Mouse (Mus musculus) left cerebral cortex, adult 8-10 months (tissue): ENCODE data around the gene Nuak1. TPM values are rescaled to one million over a fixed set of nuclear protein-coding genes. Genes with fewer than 3 reads are reported as not detected.
"Not testable (repeated sequence)": the region's sequence is repeated elsewhere in the genome, so short reads cannot be mapped to it uniquely, and the experiment has no call there.

ENCODE experiments used
- DNase-seq, 2 experiments: peaks; one replicate each; pipeline ENCODE4 v3.0.0; 2022; ENCODE audit warnings: low spot score in 2 of 2
- total RNA-seq, 4 experiments: library from RNA; stranded (reverse); gene quantifications; 2 replicates each; pipeline ENCODE4 v1.2.4; 2022

The Nuak1 gene
- total RNA-seq: 10 to 100 TPM; 53.0 to 67.6 (median 60.4) TPM

DNA sequence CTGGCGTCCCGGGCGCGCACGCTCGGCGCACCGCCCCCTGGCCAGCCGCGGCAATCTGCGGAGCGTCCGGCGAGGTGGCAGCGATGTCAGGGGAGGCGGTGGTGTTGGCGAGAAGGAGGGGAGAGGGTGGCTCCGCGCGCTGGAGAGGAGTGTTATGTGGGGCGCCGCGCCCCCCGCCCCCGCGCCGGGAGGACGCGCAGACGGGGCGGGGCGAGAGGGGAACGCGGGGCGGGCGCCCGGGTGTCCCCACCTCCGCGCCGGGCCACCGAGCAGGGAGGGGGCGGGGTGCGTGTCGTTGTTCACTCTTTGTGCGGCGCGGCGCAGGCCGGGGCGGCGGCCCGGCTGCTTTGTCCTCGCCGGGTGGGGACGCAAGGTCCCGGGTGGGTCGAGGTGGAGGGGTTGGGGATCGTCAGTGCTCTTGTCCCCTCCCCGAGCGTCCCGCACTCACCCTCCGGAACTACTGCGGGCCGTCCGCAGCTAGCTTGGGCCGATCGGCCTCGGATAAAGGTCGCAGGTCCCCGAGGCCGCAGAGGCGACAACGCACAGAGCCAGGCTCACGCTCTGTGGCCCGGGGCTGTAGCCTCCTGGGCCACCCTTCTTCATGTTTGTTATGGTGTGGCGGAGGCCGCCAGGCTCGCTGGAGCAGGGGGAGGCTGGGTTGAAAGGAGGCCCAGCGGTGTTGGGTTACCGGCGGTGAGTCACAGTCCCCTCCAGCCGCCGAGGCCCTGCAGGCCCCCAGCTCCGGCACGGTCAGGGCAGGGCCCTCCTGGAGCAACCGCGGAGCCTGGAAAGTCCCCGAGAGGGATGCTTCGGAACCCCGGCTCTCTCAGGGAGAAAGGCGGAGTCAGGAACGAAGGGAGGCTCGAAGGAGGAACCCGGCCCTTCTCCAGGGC lies at the start of gene Nuak1:
TSS of gene Nuak1 (minus strand) at position 57 of the 893 bp plus-strand sequence.
- DNase-seq: peak; percentile 66 to 88

DNA sequence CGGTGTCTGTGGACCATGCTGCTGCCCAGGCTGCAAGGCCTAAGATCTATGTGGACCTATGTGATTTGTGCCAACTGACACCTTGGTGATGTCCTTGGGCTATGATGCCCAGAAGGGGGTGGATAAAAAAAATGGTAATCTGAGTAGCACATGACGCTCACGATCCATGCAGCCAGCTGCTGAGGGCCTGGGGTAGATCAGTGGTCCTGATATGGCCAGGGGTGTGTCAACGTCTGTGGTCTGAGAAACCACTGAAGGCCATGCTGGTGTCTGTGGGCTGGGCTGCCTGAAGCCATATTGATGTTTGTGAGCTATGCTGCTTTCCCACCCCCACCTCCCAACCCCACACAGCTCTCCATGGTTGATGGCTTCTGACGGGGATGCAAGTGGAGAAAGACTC lies 49.7 kb upstream of the Nuak1 start:
- DNase-seq: no peak

DNA sequence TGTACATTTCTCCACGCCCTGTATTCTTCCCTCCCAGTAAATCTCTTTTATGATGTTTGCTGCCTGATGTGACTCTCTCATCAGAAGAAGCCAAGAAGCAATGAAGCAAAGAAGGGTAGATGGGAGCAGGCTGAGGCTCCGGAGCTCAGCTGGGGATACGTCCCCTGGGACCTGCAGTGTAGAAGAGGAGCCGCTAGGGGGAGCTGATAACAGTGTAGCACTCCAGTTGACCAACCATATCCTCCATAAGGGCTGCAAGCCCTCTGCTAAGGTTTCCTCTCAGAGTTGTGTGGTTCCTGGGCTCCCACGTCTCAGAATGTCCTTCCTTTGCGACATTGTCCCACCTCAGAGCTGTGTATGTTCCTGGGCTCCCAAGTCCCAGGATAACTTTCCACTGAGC lies 47.9 kb upstream of the Nuak1 start:
- DNase-seq: peak in 1 of 2 experiments; percentile 5

DNA sequence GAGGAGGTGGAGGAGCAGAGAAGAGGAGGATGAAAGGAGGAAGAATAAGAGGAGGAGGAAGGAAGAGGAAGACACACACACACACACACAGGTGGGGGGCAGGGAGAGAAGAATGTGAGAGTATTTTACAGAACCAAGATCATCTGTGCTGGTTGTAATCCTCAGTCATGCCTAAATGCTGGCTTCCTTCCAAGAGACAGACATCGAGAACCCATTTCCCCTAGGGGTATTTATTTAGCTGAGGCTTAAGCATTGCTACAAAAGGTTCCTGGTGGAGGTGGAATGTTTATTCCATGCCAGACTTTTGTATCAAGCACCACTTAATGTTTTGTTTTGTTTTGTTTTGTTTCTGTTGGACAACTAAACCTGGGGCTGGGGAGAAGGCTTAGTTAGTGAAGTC lies 44.3 kb upstream of the Nuak1 start:
- no peak for DNase-seq

DNA sequence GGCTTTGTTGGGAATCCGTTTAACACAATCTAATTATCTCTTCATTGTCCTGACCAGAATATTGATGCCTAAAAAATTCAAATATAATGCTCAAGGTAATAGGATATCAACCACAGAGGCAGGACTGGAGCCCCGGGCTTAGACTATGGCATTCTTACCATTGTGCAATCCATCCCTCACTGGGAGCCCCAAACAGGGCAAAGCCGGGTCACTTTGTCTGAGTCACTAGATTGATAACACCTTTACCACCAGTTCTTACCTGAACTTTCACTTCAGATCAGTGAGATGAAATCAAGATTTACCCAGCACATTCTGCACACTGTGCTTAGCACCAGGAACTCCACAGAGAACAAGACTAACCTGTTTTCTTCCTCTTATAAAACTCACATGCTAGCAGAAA lies 43.2 kb upstream of the Nuak1 start:
- DNase-seq: no peak

DNA sequence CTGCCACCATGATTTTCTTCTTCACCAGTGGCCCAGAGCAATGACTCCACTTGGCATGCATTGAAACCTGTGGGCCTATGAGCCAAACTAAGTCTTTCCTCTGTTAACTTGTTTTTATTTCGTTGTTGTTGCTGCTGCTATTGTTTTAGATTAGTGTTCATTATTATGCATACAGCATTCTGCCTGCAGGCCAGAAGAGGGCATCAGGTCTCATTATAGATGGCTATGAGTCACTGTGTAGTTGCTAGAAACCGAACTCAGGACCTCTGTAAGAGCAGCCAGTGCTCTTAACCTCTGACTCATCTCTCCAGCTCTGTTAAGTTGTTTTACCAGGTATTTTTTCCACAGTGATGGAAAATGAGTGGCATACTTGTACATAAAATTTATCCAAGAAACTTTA lies 42.7 kb upstream of the Nuak1 start:
- DNase-seq: no peak

DNA sequence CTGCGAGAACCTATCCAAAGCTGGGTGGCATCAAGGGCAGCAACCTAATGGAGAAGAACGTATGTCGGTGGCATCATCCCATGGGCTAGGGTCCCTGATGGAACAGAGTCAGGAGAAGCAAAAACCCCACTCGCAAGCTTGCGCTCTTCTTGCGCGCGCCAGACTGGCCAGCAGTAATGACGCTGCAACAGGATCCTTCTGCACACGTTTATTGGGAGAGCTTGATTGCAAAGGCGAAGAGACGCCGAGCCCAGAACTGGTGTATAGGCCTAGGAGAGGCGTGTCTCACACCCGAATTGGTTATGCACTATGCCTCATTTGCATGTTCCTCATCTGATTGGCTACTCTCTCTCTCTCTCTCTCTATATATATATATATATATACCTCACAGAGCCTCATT lies 42.0 kb upstream of the Nuak1 start:
- not testable (repeated sequence) for DNase-seq

DNA sequence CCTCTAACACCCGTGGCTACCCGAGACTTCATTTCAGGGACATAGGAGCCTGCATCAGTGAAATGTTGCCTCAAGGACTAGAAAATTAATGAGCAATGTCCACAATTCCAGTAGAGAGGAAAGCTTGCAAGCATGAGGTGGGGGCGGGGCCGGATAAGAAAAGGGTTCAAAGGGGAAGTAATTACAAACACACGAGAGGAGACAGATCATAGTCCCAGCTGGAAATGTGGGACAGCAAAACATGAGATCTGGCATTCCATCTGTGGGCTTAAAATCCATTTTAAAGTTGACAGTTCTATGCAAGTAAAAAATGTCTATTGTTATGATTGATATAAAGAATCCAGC lies 40.9 kb upstream of the Nuak1 start:
- DNase-seq: no peak

DNA sequence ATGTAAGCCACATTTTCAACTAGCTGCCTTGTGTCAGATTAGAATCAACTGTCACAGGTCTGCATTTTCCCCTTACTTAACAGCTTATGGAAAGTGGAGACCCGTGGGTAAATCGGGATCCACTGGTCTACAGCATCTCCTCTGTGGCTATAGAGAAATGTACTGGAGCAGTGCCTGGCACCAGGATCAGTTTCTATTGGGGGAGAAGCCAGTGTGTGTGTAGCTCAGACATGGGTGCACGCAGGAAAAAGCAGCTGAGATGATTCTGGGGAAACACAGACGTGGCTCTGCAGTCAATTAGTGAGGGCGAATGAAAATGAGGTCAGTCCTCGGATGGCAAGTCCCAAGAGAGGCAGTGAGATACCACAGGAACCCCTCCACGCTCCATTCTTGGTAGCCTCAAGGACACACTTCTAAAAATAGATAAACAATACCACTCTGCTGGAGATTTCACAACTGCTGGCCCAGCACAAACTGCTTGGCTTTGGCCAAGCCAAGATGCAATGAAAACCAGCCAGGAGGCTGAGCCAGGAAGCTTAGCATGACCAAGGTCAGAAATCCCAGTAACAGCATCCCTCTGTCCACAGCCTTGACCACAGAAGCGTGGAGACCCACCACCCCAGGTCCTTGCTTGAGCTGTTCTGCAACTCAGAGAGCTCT lies 40.4 kb upstream of the Nuak1 start:
- DNase-seq: no peak

DNA sequence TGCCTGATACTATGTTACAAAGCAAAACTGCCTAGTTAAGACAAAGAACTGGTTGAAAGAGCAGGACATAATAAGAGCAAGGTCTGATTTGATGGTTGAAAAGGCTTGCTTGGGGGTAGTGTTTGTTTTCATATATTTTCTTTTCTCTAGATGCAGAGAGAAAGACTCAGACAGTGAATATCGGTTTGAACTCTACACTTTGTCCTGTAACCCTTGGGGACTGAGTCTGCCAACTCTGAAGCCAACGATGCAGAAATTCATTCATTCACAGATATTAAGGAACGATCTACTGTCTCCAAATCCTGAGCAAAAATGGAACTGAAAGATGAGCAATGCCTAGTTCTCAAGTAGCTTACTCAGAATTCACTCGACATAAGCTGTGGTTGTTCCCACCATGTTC lies 39.7 kb upstream of the Nuak1 start:
- no peak for DNase-seq

DNA sequence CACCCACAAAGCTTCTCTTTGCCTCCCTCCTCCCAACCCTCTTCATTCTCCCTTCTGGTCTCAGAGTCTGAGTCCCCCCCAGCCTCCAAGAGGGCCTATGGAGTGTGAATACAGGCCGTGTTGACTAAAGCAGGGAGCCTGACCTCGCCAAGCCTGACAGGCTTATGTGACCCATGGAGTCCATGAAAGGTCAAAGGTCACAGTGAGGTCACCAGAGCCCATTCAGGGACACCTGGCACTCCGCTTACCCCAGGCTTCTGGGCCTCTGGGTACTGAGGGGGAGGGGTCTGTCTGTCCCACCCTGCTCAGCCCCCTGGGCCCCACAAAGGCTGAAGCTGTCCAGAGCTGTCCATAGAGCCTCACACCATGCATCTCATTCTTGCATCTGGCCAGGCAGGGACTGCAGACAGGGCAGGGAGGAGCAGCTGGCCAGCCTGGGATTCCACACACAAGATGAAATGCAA lies 37.2 kb upstream of the Nuak1 start:
- no peak for DNase-seq

DNA sequence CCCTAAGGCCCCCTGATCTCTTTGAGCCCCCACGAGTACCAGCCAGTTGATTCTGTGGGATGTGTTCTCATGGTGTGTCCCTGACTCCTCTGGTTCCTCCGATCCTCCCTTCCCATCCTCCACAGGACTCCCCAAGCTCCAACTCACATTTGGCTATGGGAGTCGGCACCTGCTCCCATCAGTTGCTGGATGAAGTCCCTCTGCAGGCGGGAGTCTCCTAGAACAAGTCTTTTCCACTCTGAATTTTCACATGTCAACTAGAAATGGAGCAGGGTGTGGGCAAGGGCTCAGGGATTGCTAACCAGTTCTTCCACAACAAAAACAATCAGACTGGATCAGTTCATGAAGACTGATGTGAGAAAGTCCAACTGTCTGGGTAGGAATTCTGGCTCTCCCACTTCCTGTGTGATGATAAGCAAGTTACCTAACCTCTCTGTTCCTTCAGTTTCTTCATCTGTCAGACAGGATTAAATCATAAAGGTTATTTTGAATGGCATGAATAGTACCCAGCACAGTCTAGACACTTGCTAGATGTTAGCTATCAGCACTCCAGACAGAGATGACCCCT lies 36.7 kb upstream of the Nuak1 start:
- DNase-seq: no peak

DNA sequence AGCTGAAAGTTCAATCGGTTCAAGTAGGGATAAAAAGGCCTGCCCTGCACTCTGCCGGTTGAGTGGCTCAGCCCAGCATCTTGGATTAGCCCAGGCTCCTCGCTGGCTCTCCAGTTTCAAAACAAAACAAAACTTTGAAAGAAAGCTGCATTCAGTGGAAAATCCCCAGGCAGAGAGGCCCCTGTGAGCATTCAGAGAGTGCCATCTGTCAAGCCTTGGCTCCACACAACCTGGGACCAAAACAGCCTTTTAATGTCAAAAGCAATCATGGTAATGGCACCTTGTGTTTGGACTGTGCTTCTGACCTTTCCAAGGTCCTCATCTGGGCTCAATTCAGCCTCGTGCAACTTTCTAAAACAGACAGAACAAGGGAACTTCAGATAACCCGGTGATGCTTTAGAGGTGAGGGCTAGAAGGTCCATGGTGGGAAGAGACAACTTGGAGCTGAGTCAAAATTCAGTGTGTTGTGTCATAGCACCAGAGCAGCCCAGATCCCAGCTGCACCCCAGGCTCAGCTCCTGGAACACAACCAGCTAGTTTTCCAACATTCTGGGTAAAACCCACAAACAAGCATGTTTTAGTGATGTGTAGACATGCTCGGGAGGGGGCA lies 27.3 kb upstream of the Nuak1 start:
- DNase-seq: no peak

DNA sequence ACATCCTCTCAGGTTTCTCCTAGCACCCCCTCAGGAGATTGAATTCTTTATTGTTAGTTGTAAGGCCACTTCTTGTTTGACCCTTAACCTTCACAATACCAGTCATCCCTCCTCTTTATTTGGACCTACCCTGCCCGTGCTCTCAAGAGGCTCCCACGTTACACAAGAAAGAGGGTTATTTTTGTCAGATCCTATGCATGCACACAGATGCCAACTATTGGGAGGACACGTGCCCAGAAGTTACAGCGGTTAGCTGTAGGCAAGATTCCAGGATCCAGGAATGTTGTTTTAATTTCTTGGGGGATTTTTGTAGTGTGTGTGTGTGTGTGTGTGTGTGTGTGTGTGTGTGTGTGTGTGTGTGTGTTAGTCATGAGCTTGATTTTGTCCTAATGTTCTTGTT lies 25.1 kb upstream of the Nuak1 start:
- DNase-seq: no peak

DNA sequence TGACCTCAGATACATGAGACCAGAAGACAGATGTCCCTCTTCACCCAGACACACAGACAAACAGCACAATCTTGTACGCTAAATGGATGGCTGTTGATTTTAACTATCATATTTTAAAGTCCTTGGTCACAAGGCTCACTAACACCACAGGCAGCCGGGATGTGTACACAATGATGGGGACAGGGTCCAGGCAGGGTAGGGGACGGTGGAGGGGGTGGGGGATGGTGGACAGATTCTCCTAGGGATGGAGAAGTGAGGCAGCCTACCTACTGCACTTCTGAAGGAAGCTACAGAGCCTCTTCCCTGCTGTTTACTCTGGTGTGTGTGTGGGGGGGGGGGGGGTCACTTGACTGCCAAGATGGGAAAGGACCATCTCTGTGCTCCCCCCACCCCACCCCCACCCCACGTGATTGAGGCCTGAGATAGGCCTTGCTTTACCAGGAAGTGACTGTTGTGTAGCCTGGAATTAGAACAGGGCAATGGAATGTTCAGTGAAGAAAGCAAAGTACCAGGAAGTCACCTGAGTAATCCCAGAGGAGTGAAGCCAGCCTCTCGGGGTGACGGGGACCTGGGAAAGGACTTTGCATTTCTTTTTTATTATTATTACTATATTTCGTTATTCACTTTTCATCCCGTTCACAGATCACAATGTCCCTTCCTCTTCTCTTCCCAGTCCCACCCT lies 20.2 kb upstream of the Nuak1 start:
- no peak for DNase-seq

DNA sequence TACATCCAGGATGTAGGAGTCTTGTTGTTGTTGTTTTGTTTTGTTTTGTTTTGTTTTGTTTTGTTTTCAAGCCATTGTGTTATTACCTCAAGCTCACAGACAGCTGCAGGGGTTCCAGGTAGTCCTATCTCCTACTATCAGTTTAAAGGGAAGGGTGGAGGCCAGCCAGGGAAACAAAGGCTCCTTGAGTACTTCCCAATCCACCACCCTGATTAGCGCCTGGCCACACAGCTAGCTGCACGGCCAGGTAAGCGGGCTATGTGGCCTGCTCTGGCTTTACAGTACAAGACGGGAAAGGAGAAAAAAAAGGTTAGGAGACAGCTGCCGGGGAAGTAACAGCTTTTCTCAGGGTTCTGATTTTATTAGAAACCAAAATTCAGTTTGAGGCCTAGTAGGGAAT lies 17.7 kb upstream of the Nuak1 start:
- no peak for DNase-seq

DNA sequence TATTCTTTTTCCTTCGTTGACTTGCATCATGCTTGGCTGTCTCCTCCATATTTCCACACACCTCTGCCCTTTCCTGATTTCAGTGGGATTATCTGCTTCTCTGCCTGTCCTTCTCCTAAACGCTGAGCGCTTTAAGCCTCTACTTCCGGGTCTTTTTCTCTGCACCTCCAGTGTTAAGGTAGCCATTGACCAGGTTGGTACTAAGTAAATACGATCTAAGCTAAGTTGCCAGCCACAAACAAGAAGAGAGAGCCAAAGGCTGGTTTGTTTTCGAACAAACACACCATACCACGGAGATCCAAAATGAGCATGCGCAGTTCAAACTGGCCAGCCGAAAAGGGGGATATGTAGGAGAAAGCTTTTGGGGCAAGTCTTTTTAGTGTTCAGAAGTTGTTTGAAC lies 17.1 kb upstream of the Nuak1 start:
- DNase-seq: no peak

DNA sequence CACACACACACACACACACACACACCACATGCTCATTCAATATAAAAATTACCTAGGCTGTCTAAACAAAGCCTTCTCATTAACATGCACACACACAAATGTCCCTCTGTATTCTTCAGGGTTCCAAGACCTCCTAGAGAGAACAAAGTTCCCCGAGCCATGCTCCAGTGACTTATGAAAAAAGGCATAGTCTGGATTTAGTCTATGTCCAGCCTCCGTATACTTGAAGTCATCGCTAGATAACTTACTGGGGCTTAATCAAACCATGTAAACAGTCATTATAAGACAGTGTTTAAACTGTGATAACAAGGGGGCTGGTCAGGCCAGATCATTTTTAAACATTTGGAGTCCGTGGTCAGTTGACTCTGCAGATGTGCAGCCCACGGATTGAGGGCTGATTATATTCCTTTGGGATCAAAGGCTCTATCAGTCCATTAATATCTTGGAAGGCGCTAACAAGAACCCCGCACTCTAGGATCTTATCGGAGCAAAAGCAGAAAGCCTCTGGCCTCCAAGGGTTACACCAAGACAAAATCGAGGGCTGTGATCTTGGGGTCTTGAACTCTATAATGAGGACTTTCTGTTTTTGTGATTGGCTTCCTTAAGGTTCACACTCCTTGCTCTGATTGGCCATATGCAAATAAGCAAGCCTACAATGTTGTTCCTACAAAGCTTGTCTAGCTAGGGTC lies 16.4 kb upstream of the Nuak1 start:
- DNase-seq: no peak

DNA sequence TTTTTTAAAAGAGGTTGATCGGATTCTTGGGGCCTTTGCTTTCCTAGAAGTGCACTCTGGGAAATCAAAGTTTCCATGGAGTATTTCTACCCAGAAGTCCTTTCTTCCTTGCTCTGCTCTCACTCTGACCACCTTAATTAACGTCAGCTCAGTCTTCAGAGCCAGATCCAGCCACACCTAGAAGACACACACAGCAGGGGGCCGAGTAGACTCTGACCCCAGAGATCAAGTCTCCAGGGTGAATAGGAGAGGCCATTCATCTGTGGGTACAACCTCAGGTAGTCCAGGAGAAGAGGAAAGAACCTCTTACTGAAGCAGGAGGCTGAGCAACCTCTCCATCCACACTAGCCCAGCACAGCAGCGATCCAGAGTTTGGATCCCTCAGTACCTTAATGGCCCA lies 11.5 kb upstream of the Nuak1 start:
- DNase-seq: no peak

DNA sequence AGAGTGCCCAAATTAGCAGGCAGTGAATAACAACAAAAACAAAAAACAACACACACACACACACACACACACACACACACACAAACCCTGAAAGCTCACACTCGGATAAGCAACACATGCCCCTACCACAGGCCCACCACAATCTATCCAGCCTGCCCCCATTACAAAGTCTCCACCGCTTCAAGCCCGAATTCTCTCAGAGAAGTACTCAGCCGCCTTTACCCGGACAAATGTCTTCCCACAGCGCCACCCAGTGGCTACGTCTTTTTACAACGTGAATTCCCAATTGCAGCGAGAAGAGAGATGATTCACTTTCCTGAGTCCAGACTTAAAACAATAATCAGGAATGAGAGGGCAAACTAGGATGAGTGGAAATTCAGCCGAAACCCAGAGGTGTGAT lies 10.3 kb upstream of the Nuak1 start:
- DNase-seq: peak in 1 of 2 experiments; percentile 88

DNA sequence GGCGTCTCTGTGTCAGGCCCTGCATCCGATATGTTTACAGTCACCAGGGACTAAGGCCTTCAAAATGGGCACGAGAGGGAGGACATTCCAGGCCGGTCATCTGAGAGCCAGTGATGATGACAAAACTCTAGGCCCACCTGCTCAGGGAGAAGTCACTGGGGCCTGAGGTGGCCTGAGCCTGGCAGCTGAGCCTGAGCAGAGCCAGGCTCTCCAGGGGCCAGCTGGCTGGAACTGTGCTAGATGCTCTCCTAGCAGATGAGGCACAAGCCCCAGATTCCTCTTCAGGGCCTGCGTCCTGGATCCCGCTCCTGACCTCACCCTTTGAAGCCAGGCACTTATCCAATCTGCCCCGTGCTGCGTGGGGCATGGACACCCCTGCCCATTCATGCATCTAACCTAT lies 9.3 kb upstream of the Nuak1 start:
- no peak for DNase-seq
